Mouse (Mus musculus): Measurements from ENCODE around the gene Cldn15. TPM values are rescaled to one million over a fixed set of nuclear protein-coding genes. Genes with fewer than 3 reads are reported as not detected.
A peak's percentile ranks its signal among the peaks of the same experiment; 100 is the strongest.

Gene Cldn15
- polyA plus RNA-seq, 1 experiment from 2014 or later = 6.7 TPM

DNA sequence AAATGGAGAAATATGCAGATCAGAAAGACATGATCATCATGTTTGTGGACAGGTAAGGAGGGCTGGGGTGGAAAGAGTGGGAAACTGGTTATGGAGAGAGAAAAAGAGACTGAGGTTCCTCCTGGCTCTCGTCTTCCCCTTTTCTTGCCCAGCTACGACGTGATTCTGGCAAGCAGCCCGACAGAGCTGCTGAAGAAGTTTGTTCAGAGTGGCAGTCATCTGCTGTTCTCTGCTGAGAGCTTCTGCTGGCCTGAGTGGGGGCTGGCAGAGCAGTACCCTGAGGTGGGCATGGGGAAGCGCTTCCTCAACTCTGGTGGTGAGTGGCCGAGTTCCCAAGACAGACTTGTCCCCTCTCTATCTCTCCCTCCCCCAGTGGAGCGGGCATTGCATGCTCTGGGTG, 22.0 kb downstream of the Cldn15 start:
- 45% methylated on average over 7 of the region's 7 CpGs for WGBS
- no peak overlapping the region for H3K27ac ChIP-seq (ENCODE audit: low read length)
- peak overlapping the region; percentile 96 for H3K4me3 ChIP-seq (ENCODE audit: low read depth, low read length)
- H3K9ac ChIP-seq (replicated peaks; ENCODE audit: low read depth, low read length) = peak overlapping the region; percentile 92; the same call in 1 of the 2 replicates
- no peak for ATAC-seq (ENCODE audit: insufficient number of reproducible peaks, insufficient read depth, low FRiP score, low read depth)
- no peaks in the 10 kb centered on the region for H3K27me3 ChIP-seq (ENCODE audit: control insufficient read depth, insufficient read depth, low read length)
- H3K9me3 ChIP-seq (ENCODE audit: control insufficient read depth, low read depth, low read length) = no peaks in the 10 kb centered on the region
- peaks cover 25% of the 10 kb centered on the region; the same call in 1 of the 2 replicates for H3K36me3 ChIP-seq (ENCODE audit: control insufficient read depth, insufficient read depth, low read length)
- peaks cover 13% of the 10 kb centered on the region for H3K4me1 ChIP-seq (ENCODE audit: control insufficient read depth, insufficient read depth, low read length)
- H3K4me2 ChIP-seq (replicated peaks; ENCODE audit: low read depth, low read length) = peak overlapping the region; percentile 77

DNA sequence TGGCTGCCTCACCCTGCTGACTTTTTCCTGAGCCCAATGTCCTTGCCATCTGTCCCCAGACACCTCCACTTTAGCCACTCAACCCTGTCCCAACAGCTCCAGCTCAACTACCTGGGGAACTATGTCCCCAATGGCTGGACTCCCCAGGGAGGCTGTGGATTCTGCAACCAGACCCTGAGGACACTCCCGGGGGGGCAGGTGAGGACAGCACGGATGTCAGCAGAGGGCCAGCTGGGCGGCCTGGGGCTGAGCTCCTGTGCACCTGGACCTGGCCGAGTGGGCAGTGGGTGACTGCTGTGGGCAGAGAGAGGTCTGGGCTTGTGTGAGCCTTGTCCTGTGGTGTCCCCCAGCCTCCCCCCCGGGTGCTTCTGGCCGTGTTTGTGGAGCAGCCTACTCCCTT, 23.4 kb downstream of the Cldn15 start:
- no peak overlapping the region for H3K9ac ChIP-seq (replicated peaks; ENCODE audit: low read depth, low read length)
- no peaks in the 10 kb centered on the region for H3K27me3 ChIP-seq (ENCODE audit: control insufficient read depth, insufficient read depth, low read length)
- H3K9me3 ChIP-seq (ENCODE audit: control insufficient read depth, low read depth, low read length) = no peaks in the 10 kb centered on the region
- peaks cover 13% of the 10 kb centered on the region for H3K4me1 ChIP-seq (ENCODE audit: control insufficient read depth, insufficient read depth, low read length)
- no peak overlapping the region for H3K4me3 ChIP-seq (ENCODE audit: low read depth, low read length)
- H3K36me3 ChIP-seq (ENCODE audit: control insufficient read depth, insufficient read depth, low read length) = peaks cover 33% of the 10 kb centered on the region
- no peak for ATAC-seq (ENCODE audit: insufficient number of reproducible peaks, insufficient read depth, low FRiP score, low read depth)
- WGBS = 92% methylated on average over 6 of the region's 6 CpGs
- H3K27ac ChIP-seq (ENCODE audit: low read length) = no peak overlapping the region
- H3K4me2 ChIP-seq (replicated peaks; ENCODE audit: low read depth, low read length) = no peak overlapping the region

DNA sequence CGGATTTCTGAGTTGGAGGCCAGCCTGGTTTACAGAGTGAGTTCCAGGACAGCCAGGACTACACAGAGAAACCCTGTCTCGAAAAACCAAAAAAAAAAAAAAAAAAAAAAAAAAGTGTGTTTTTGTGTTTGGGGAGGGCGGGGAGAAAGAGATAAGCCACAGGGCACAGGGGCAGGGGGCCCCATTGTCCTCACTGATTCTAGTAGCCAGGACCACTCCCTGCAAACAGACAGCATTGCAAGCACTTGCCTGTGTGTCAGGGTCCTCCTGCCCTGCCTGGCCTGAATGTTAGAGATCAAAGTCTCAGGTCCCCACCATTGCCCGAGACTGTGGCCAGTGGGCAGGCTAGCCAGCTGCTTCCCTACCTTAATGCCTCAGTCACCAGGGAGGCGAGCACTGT, 33.0 kb downstream of the Cldn15 start:
- Histone ChIP-seq H3K4me1 (ENCODE audit: control insufficient read depth, insufficient read depth, low read length) (peaks cover 2% of the 10 kb centered on the region; the same call in 1 of the 2 replicates), H3K9me3 (ENCODE audit: control insufficient read depth, low read depth, low read length) (no peaks in the 10 kb centered on the region), H3K27ac (ENCODE audit: low read length) (no peak overlapping the region), H3K27me3 (ENCODE audit: control insufficient read depth, insufficient read depth, low read length) (no peaks in the 10 kb centered on the region), H3K9ac (replicated peaks; ENCODE audit: low read depth, low read length) (no peak overlapping the region), H3K4me2 (replicated peaks; ENCODE audit: low read depth, low read length) (no peak overlapping the region), H3K36me3 (ENCODE audit: control insufficient read depth, insufficient read depth, low read length) (peaks cover 10% of the 10 kb centered on the region), H3K4me3 (ENCODE audit: low read depth, low read length) (no peak overlapping the region)
- ATAC-seq (ENCODE audit: insufficient number of reproducible peaks, insufficient read depth, low FRiP score, low read depth) = no peak
- 79% methylated on average over 4 of the region's 5 CpGs for WGBS

DNA sequence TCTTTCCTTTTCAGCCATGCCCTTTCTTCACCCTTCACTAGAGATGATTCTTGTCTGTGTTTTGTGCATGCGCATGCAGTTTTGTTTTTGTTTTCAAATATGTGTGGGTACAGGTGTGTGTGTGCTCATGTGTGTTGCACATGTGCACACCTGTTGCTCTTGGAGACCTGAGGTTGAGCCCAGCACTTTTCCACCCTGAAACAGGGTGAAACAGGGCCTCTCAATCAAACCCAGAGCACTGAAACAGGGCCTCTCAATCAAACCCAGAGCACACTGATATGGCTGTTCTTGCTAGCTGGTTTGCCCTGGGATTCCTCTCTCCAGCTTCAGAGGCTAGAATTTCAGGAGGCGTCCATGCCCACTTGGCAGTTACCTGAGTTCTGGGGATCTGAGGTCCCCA, 34.2 kb downstream of the Cldn15 start:
- no peak for ATAC-seq (ENCODE audit: insufficient number of reproducible peaks, insufficient read depth, low FRiP score, low read depth)
- H3K27ac ChIP-seq (ENCODE audit: low read length) = no peak overlapping the region
- 79% methylated on average over 2 of the region's 2 CpGs for WGBS

DNA sequence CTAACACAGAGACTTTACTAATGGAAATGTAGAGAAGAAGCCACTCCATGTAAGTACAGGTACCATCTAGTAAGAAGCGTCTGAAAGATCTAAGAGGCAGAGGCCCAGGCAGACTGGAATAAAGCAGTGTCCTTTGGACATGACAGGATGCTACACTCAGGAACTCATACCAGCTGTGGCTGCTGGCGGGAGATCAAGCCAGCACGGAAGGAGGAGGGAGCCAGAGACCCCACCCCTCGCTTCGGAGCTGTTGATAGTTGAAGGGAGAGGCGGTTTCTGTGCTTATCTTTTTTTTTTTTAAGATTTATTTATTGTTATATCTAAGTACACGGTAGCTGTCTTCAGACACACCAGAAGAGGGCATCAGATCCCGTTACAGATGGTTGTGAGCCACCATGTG, 40.9 kb downstream of the Cldn15 start:
- 44% methylated on average over 8 of the region's 8 CpGs for WGBS
- H3K4me1 ChIP-seq (ENCODE audit: control insufficient read depth, insufficient read depth, low read length) = no peaks in the 10 kb centered on the region
- H3K27me3 ChIP-seq (ENCODE audit: control insufficient read depth, insufficient read depth, low read length) = no peaks in the 10 kb centered on the region
- H3K9ac ChIP-seq (replicated peaks; ENCODE audit: low read depth, low read length) = no peak overlapping the region
- no peak for ATAC-seq (ENCODE audit: insufficient number of reproducible peaks, insufficient read depth, low FRiP score, low read depth)
- no peak overlapping the region for H3K4me2 ChIP-seq (replicated peaks; ENCODE audit: low read depth, low read length)
- H3K9me3 ChIP-seq (ENCODE audit: control insufficient read depth, low read depth, low read length) = no peaks in the 10 kb centered on the region
- no peak overlapping the region for H3K4me3 ChIP-seq (ENCODE audit: low read depth, low read length)
- no peaks in the 10 kb centered on the region for H3K36me3 ChIP-seq (ENCODE audit: control insufficient read depth, insufficient read depth, low read length)
- no peak overlapping the region for H3K27ac ChIP-seq (ENCODE audit: low read length)

More for the DNA sequence above, 34.2 kb downstream of the Cldn15 start:
- Histone ChIP-seq H3K9me3 (ENCODE audit: control insufficient read depth, low read depth, low read length) (no peaks in the 10 kb centered on the region), H3K9ac (replicated peaks; ENCODE audit: low read depth, low read length) (no peak overlapping the region), H3K27me3 (ENCODE audit: control insufficient read depth, insufficient read depth, low read length) (no peaks in the 10 kb centered on the region), H3K4me2 (replicated peaks; ENCODE audit: low read depth, low read length) (no peak overlapping the region), H3K36me3 (ENCODE audit: control insufficient read depth, insufficient read depth, low read length) (0 out of 2 replicates have a peak, but pooled peaks cover 2% of the 10 kb centered on the region), H3K4me3 (ENCODE audit: low read depth, low read length) (no peak overlapping the region), H3K4me1 (ENCODE audit: control insufficient read depth, insufficient read depth, low read length) (peaks cover 2% of the 10 kb centered on the region; the same call in 1 of the 2 replicates)

DNA sequence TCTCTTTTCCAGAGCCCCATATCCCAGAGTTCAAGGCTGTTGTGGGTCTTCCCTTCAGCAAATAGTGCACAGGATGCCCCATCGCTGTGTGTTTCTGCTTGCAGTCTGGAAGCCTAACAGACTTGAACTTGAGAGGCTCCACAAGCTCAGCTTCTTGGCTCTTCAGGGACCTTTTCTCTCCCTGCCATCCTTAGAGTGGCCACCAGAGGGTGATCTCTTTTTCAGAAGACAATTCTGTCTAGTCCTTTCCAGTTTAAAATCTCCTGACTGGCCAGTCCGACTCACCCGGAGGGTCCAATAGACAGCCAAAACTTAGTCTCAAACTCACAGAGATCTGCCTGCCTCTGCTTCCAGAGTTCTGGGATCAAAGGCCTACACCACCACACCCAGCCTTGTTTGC, 43.6 kb downstream of the Cldn15 start:
- Histone ChIP-seq H3K36me3 (ENCODE audit: control insufficient read depth, insufficient read depth, low read length) (no peaks in the 10 kb centered on the region), H3K9me3 (ENCODE audit: control insufficient read depth, low read depth, low read length) (no peaks in the 10 kb centered on the region), H3K9ac (replicated peaks; ENCODE audit: low read depth, low read length) (no peak overlapping the region), H3K4me2 (replicated peaks; ENCODE audit: low read depth, low read length) (no peak overlapping the region), H3K27me3 (ENCODE audit: control insufficient read depth, insufficient read depth, low read length) (no peaks in the 10 kb centered on the region), H3K27ac (ENCODE audit: low read length) (no peak overlapping the region), H3K4me1 (ENCODE audit: control insufficient read depth, insufficient read depth, low read length) (no peaks in the 10 kb centered on the region), H3K4me3 (ENCODE audit: low read depth, low read length) (no peak overlapping the region)
- 34% methylated on average over 3 of the region's 3 CpGs for WGBS
- ATAC-seq (ENCODE audit: insufficient number of reproducible peaks, insufficient read depth, low FRiP score, low read depth) = no peak

DNA sequence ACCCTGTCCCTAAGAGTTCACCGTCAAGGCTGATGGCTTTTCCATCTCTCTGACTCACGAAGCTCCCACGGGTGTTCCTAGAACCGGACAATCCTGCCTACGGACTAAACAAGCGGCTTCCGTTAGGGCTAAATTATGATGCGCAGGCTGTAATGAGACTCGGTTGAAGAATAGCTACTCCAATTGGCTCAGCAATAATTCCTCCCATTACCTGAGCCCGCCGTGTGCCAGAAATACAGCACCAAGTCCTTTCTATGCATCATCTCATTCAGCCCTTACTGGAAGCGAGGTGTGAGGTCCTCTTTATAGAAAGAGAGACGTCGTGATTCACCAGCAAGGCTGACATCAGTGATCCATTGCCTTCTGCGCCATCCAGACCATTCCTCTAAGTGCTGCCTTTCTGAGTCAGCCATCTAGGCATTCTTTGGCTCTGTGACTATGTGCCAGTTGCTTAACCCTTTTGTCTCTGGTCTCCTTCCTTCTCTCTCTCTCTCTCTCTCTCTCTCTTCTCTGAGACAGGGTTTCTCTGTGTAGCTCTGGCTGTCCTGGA, 46.1 kb downstream of the Cldn15 start:
- Histone ChIP-seq H3K27ac (ENCODE audit: low read length) (no peak overlapping the region), H3K36me3 (ENCODE audit: control insufficient read depth, insufficient read depth, low read length) (no peaks in the 10 kb centered on the region), H3K4me2 (replicated peaks; ENCODE audit: low read depth, low read length) (no peak overlapping the region), H3K9ac (replicated peaks; ENCODE audit: low read depth, low read length) (no peak overlapping the region), H3K27me3 (ENCODE audit: control insufficient read depth, insufficient read depth, low read length) (no peaks in the 10 kb centered on the region), H3K4me3 (ENCODE audit: low read depth, low read length) (no peak overlapping the region), H3K9me3 (ENCODE audit: control insufficient read depth, low read depth, low read length) (no peaks in the 10 kb centered on the region), H3K4me1 (ENCODE audit: control insufficient read depth, insufficient read depth, low read length) (no peaks in the 10 kb centered on the region)
- 72% methylated on average over 15 of the region's 15 CpGs for WGBS
- no peak for ATAC-seq (ENCODE audit: insufficient number of reproducible peaks, insufficient read depth, low FRiP score, low read depth)

DNA sequence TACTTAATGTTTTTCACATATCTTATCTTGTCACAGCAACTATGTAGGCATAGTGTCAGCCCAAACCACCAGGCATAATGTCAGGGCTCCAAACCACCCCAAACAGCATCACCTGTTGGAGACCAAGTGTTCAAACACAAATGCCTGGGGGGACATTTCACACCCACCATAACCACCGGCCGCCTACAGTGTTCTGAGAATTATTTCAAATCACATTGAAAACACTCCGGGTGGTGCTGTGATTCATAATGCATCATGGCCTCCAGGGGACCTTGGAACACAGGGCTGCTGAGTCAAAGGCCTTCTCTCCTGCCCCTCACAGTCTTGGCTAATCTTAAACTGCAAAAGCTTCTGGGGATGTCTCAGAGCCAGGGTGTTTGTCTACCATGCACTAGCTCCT, 49.5 kb downstream of the Cldn15 start:
- H3K36me3 ChIP-seq (ENCODE audit: control insufficient read depth, insufficient read depth, low read length) = no peaks in the 10 kb centered on the region
- H3K27me3 ChIP-seq (ENCODE audit: control insufficient read depth, insufficient read depth, low read length) = no peaks in the 10 kb centered on the region
- H3K4me3 ChIP-seq (ENCODE audit: low read depth, low read length) = no peak overlapping the region
- no peak overlapping the region for H3K4me2 ChIP-seq (replicated peaks; ENCODE audit: low read depth, low read length)
- H3K27ac ChIP-seq (ENCODE audit: low read length) = no peak overlapping the region
- no peak for ATAC-seq (ENCODE audit: insufficient number of reproducible peaks, insufficient read depth, low FRiP score, low read depth)
- no peaks in the 10 kb centered on the region for H3K9me3 ChIP-seq (ENCODE audit: control insufficient read depth, low read depth, low read length)
- no peaks in the 10 kb centered on the region for H3K4me1 ChIP-seq (ENCODE audit: control insufficient read depth, insufficient read depth, low read length)
- 88% methylated on average over 3 of the region's 3 CpGs for WGBS
- H3K9ac ChIP-seq (replicated peaks; ENCODE audit: low read depth, low read length) = no peak overlapping the region

DNA sequence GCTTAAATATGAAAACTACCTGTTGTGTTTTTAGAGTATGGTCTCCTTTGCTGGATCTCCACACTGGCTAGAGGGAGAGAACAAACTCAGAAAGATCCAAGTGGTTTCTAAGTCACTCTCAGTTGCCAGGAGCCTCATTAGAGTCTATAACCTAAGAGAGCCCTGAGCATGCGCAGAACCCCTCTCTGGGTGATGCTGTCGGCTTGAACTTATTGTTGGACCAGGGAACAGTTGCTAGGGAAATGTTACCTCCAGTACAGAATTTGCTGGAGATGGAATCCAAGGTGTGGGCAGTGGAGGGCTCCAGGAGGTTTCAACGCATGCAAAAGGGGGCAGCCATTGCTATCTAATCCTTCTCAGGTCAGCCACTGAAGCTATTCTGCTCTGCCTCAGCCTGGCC, 57.9 kb downstream of the Cldn15 start:
- Histone ChIP-seq H3K27ac (ENCODE audit: low read length) (no peak overlapping the region), H3K27me3 (ENCODE audit: control insufficient read depth, insufficient read depth, low read length) (peaks cover 26% of the 10 kb centered on the region)
- no peak for ATAC-seq (ENCODE audit: insufficient number of reproducible peaks, insufficient read depth, low FRiP score, low read depth)

More for the DNA sequence above, 57.9 kb downstream of the Cldn15 start:
- no peaks in the 10 kb centered on the region for H3K36me3 ChIP-seq (ENCODE audit: control insufficient read depth, insufficient read depth, low read length)
- H3K4me3 ChIP-seq (ENCODE audit: low read depth, low read length) = no peak overlapping the region
- no peak overlapping the region for H3K4me2 ChIP-seq (replicated peaks; ENCODE audit: low read depth, low read length)
- H3K9ac ChIP-seq (replicated peaks; ENCODE audit: low read depth, low read length) = no peak overlapping the region
- H3K4me1 ChIP-seq (ENCODE audit: control insufficient read depth, insufficient read depth, low read length) = no peaks in the 10 kb centered on the region; the same call in 1 of the 2 replicates
- 55% methylated on average over 3 of the region's 3 CpGs for WGBS
- H3K9me3 ChIP-seq (ENCODE audit: control insufficient read depth, low read depth, low read length) = no peaks in the 10 kb centered on the region

All from stomach, embryonic 14.5 days (tissue).